Mouse (Mus musculus): ENCODE results near the gene A630001G21Rik. TPM values are rescaled to one million over a fixed set of nuclear protein-coding genes. Genes with fewer than 3 reads are reported as not detected.

The A630001G21Rik gene
- total RNA-seq, 4 experiments from 2014 or later = not detected

GRCm38 (mm10) chr1:85735463-85736123, 42.9 kb downstream of the A630001G21Rik start:
- DNase-seq (ENCODE audit: low spot score in 2 of 2) = peak; percentile 5 to 15

GRCm38 (mm10) chr1:85734511-85734910, 43.9 kb downstream of the A630001G21Rik start:
- no peak for DNase-seq (ENCODE audit: low spot score in 2 of 2)

- DNase-seq (ENCODE audit: low spot score in 2 of 2) = no peak
Observed at GRCm38 (mm10) chr1:85732581-85732980, 45.9 kb downstream of the A630001G21Rik start.

GRCm38 (mm10) chr1:85730471-85730870, 48.0 kb downstream of the A630001G21Rik start:
- DNase-seq (ENCODE audit: low spot score in 2 of 2) = no peak

- DNase-seq (ENCODE audit: low spot score in 2 of 2) = no peak
Observed at GRCm38 (mm10) chr1:85720220-85720893, 58.1 kb downstream of the A630001G21Rik start.

GRCm38 (mm10) chr1:85719049-85719448, 59.4 kb downstream of the A630001G21Rik start:
- DNase-seq (ENCODE audit: low spot score in 2 of 2) = no peak

GRCm38 (mm10) chr1:85716447-85717027, 61.9 kb downstream of the A630001G21Rik start:
- no peak for DNase-seq (ENCODE audit: low spot score in 2 of 2)

GRCm38 (mm10) chr1:85714501-85714900, 63.9 kb downstream of the A630001G21Rik start:
- no peak for DNase-seq (ENCODE audit: low spot score in 2 of 2)

GRCm38 (mm10) chr1:85706754-85707153, 71.7 kb downstream of the A630001G21Rik start:
- DNase-seq (ENCODE audit: low spot score in 2 of 2) = no peak

- no peak for DNase-seq (ENCODE audit: low spot score in 2 of 2)
Observed at GRCm38 (mm10) chr1:85705552-85705951, 72.9 kb downstream of the A630001G21Rik start.

- peak; percentile 49 to 52 for DNase-seq (ENCODE audit: low spot score in 2 of 2)
Observed at GRCm38 (mm10) chr1:85703245-85704186, 74.9 kb downstream of the A630001G21Rik start.

- DNase-seq (ENCODE audit: low spot score in 2 of 2) = no peak
Observed at GRCm38 (mm10) chr1:85702531-85702930, 75.9 kb downstream of the A630001G21Rik start.

GRCm38 (mm10) chr1:85697721-85698493, 80.5 kb downstream of the A630001G21Rik start:
- no peak for DNase-seq (ENCODE audit: low spot score in 2 of 2)

- DNase-seq (ENCODE audit: low spot score in 2 of 2) = no peak
Observed at GRCm38 (mm10) chr1:85695646-85696045, 82.8 kb downstream of the A630001G21Rik start.

- no peak for DNase-seq (ENCODE audit: low spot score in 2 of 2)
Observed at GRCm38 (mm10) chr1:85693280-85693679, 85.2 kb downstream of the A630001G21Rik start.

- DNase-seq (ENCODE audit: low spot score in 2 of 2) = no peak
Observed at GRCm38 (mm10) chr1:85692281-85692680, 86.2 kb downstream of the A630001G21Rik start.

GRCm38 (mm10) chr1:85690544-85690943, 87.9 kb downstream of the A630001G21Rik start:
- no peak for DNase-seq (ENCODE audit: low spot score in 2 of 2)

GRCm38 (mm10) chr1:85687346-85687745, 91.1 kb downstream of the A630001G21Rik start:
- DNase-seq (ENCODE audit: low spot score in 2 of 2) = no peak

GRCm38 (mm10) chr1:85686666-85687065, 91.8 kb downstream of the A630001G21Rik start:
- DNase-seq (ENCODE audit: low spot score in 2 of 2) = no peak

GRCm38 (mm10) chr1:85680226-85680625, 98.2 kb downstream of the A630001G21Rik start:
- DNase-seq (ENCODE audit: low spot score in 2 of 2) = no peak
